Mouse (Mus musculus) kidney, embryonic 16.5 days (tissue): ENCODE data around the gene Rgcc. TPM values are rescaled to one million over a fixed set of nuclear protein-coding genes. Genes with fewer than 3 reads are reported as not detected.

Experiments
- ATAC-seq: fragments of 200-750 bp; cut with Nextera tagmentation; 2 replicates; pipeline ENCODE4 v1.8.0; 2017; ENCODE audit warnings: moderate TSS enrichment; ENCODE audit not compliant: low FRiP score, low TSS enrichment
- H3K27ac ChIP-seq: fragments of 300-500 bp; sonication (generic); 2 replicates; pipeline ENCODE4 v1.5.1; 2014; ENCODE audit warnings: low read length
- H3K27me3 ChIP-seq: fragments of 300-500 bp; sonication (generic); 2 replicates; pipeline ENCODE4 v1.6.1; 2014; ENCODE audit warnings: low read length, control low read depth, mixed read lengths; ENCODE audit not compliant: insufficient read depth
- H3K36me3 ChIP-seq: fragments of 300-500 bp; sonication (generic); 2 replicates; pipeline ENCODE4 v1.6.1; 2014; ENCODE audit warnings: low read length, control low read depth, mixed read lengths; ENCODE audit not compliant: insufficient read depth
- H3K4me1 ChIP-seq: fragments of 300-500 bp; sonication (generic); 2 replicates; pipeline ENCODE4 v1.6.1; 2014; ENCODE audit warnings: low read length, control low read depth, mixed read lengths; ENCODE audit not compliant: insufficient read depth
- H3K4me2 ChIP-seq: fragments of 300-500 bp; sonication (generic); replicated peaks from 2 replicates; pipeline ENCODE4 v1.6.1; 2014; ENCODE audit warnings: low read depth, low read length
- H3K4me3 ChIP-seq: fragments of 300-500 bp; sonication (generic); 2 replicates; pipeline ENCODE4 v1.5.1; 2014; ENCODE audit warnings: mild to moderate bottlenecking, low read length
- H3K9ac ChIP-seq: fragments of 300-500 bp; sonication (generic); replicated peaks from 2 replicates; pipeline ENCODE4 v1.6.1; 2014; ENCODE audit warnings: low read length
- H3K9me3 ChIP-seq: fragments of 300-500 bp; sonication (generic); 2 replicates; pipeline ENCODE4 v1.6.1; 2016; ENCODE audit warnings: low read length, control low read depth
- WGBS: fragments of 180-500 bp; shearing (Covaris S2); extraction: QIAGEN DNeasy Blood & Tissue Kit; methylation state at CpG from one replicate; pipeline ENCODE4 v1.1.7; 2014; 5-methylcytosine and 5-hydroxymethylcytosine counted together
- polyA plus RNA-seq: library from polyadenylated mRNA; unstranded; fragments of >200 nt; fragmentation: Nextera tagmentation; extraction: Ambion mirVana; gene quantifications from 2 replicates; pipeline ENCODE4 v1.2.1, GENCODE M21; 2015

Gene Rgcc
- polyA plus RNA-seq, 1 experiment from 2014 or later, result 35.7 TPM

GRCm38 (mm10) chr14:79284616-79285015 is 16.8 kb downstream of the Rgcc start:
- ATAC-seq, result no peak
- no peak overlapping the region for H3K4me2 ChIP-seq
- WGBS, result 85% methylated on average over 4 of the region's 4 CpGs
- H3K36me3 ChIP-seq, result no peaks in the 10 kb centered on the region
- no peaks in the 10 kb centered on the region for H3K9me3 ChIP-seq
- H3K27me3 ChIP-seq, result no peaks in the 10 kb centered on the region
- H3K27ac ChIP-seq, result no peak overlapping the region
- no peak overlapping the region for H3K9ac ChIP-seq
- no peaks in the 10 kb centered on the region for H3K4me1 ChIP-seq
- no peak overlapping the region for H3K4me3 ChIP-seq

DNA sequence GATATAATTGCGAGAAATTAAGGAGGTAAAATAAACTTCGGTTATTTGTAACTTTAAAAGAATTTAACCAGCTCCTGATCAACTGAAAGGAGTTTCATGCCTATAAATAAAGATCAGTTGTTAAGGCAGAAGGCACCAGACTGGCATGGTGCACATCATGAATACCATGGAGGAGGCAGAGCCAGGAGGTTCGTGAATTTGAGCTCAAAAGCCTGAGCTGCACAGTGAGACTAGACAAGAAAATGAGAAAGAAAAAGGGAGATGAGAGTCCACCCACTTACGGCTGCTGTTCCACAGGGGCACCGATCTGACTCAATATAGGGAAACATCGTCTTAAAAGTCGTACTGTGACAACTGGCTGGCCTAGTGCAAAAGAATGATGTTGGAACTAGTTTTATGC is 17.5 kb downstream of the Rgcc start:
- Histone ChIP-seq H3K4me3 (no peak overlapping the region), H3K4me1 (peaks cover 4% of the 10 kb centered on the region), H3K9ac (no peak overlapping the region), H3K27me3 (no peaks in the 10 kb centered on the region), H3K4me2 (no peak overlapping the region), H3K9me3 (no peaks in the 10 kb centered on the region), H3K27ac (no peak overlapping the region), H3K36me3 (no peaks in the 10 kb centered on the region)
- no peak for ATAC-seq
- 90% methylated on average over 7 of the region's 7 CpGs for WGBS

- Histone ChIP-seq H3K27me3 (no peaks in the 10 kb centered on the region), H3K36me3 (no peaks in the 10 kb centered on the region), H3K9ac (no peak overlapping the region), H3K4me2 (no peak overlapping the region), H3K27ac (no peak overlapping the region), H3K4me1 (peaks cover 4% of the 10 kb centered on the region), H3K4me3 (no peak overlapping the region), H3K9me3 (no peaks in the 10 kb centered on the region)
- WGBS, result 90% methylated on average over 9 of the region's 9 CpGs
- no peak for ATAC-seq
Measured at GRCm38 (mm10) chr14:79281894-79282553, 19.4 kb downstream of the Rgcc start.

- Histone ChIP-seq H3K4me1 (peaks cover 10% of the 10 kb centered on the region), H3K4me2 (no peak overlapping the region), H3K4me3 (no peak overlapping the region), H3K9me3 (no peaks in the 10 kb centered on the region), H3K9ac (no peak overlapping the region), H3K36me3 (no peaks in the 10 kb centered on the region), H3K27me3 (no peaks in the 10 kb centered on the region), H3K27ac (no peak overlapping the region)
- ATAC-seq, result peak; percentile 79
- WGBS, result 68% methylated on average over 9 of the region's 9 CpGs
Measured at GRCm38 (mm10) chr14:79280456-79280855, 21.0 kb downstream of the Rgcc start.

- no peak overlapping the region for H3K4me2 ChIP-seq
- no peaks in the 10 kb centered on the region for H3K36me3 ChIP-seq
- H3K9ac ChIP-seq, result no peak overlapping the region
- ATAC-seq, result no peak
- H3K4me3 ChIP-seq, result no peak overlapping the region
- 52% methylated on average over 1 of the region's 1 CpGs for WGBS
- H3K9me3 ChIP-seq, result no peaks in the 10 kb centered on the region
- peaks cover 10% of the 10 kb centered on the region for H3K4me1 ChIP-seq
- H3K27me3 ChIP-seq, result no peaks in the 10 kb centered on the region
- H3K27ac ChIP-seq, result no peak overlapping the region
Measured at GRCm38 (mm10) chr14:79279494-79279893, 22.0 kb downstream of the Rgcc start.

DNA sequence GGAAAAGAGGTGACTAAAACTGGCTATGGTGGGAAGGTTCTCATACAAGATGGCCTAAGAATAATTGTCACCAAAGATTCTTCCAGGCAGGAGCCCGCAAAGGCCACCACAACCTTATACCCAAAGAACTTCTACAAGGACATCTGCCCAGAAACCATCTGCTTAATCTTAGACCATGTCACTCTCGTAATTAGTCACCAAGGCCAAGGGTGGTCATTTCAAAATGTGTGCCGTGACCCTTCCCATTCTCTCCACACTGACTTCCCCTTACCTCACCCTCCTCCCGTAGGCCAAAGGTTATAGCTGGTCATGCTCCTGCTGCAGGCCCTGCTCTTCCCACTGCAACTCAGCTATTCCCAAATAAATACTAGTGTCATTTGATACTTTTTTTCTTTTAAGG is 22.5 kb downstream of the Rgcc start:
- Histone ChIP-seq H3K4me1 (peaks cover 10% of the 10 kb centered on the region), H3K4me3 (no peak overlapping the region), H3K27ac (no peak overlapping the region), H3K27me3 (no peaks in the 10 kb centered on the region), H3K4me2 (no peak overlapping the region), H3K36me3 (no peaks in the 10 kb centered on the region), H3K9ac (no peak overlapping the region), H3K9me3 (no peaks in the 10 kb centered on the region)
- no peak for ATAC-seq
- WGBS, result 61% methylated on average over 4 of the region's 4 CpGs

GRCm38 (mm10) chr14:79277922-79278321 is 23.5 kb downstream of the Rgcc start:
- Histone ChIP-seq H3K4me3 (no peak overlapping the region), H3K9me3 (no peaks in the 10 kb centered on the region), H3K36me3 (no peaks in the 10 kb centered on the region), H3K9ac (no peak overlapping the region), H3K27ac (no peak overlapping the region), H3K4me1 (peaks cover 10% of the 10 kb centered on the region), H3K27me3 (no peaks in the 10 kb centered on the region), H3K4me2 (no peak overlapping the region)
- ATAC-seq, result no peak
- WGBS, result 54% methylated on average over 7 of the region's 7 CpGs

DNA sequence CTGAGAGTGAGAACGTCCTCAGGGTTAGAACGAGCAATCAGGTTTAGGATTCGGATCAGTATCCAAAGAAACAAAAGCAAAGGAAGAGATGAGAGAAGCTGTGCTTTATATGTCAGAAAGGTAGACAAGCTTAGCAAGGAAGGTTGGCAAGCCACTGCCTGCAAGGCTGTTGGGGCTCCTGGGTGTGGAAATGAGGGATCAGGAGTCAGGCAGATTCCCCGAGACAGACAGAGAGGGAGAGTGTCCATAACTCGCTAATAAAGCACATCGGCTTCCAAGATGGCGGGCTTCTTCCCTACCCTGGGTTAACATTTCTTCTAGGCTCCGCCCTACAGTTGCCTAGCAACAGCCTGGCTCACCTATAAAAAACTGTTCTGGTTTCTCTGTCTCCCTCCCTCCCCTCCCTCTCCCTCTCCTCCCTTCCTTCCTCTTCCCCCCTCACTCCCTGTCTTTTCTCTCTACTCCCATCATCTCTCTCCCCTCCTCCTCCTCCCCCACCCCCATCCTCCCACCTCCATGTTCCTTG is 25.5 kb downstream of the Rgcc start:
- peaks cover 10% of the 10 kb centered on the region for H3K4me1 ChIP-seq
- H3K36me3 ChIP-seq, result no peaks in the 10 kb centered on the region
- H3K9me3 ChIP-seq, result no peaks in the 10 kb centered on the region
- 55% methylated on average over 8 of the region's 8 CpGs for WGBS
- no peak for ATAC-seq
- H3K4me2 ChIP-seq, result no peak overlapping the region
- H3K27me3 ChIP-seq, result no peaks in the 10 kb centered on the region
- H3K9ac ChIP-seq, result no peak overlapping the region
- H3K27ac ChIP-seq, result no peak overlapping the region
- H3K4me3 ChIP-seq, result no peak overlapping the region

DNA sequence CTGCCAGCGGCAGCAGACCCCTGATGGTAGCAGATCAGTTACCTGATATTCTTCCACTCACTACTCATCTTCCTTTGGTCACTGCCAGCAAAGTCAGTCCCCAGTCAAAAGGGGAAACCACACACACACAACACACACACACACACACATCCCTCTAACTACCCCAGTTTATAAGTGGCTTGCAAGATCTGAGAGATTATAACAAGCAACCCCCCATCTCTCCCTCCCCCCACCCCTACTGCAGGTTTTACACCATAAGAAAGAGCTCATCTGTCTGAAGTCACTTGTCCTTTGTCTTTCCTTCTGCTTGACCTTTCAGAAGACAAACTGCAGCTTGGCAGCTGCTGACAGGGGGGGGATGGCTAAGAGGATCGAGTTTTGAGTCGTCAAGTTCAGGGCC is 26.0 kb downstream of the Rgcc start:
- no peaks in the 10 kb centered on the region for H3K27me3 ChIP-seq
- H3K4me3 ChIP-seq, result no peak overlapping the region
- WGBS, result 21% methylated on average over 3 of the region's 3 CpGs
- no peaks in the 10 kb centered on the region for H3K36me3 ChIP-seq
- no peak overlapping the region for H3K9ac ChIP-seq
- H3K4me1 ChIP-seq, result peaks cover 10% of the 10 kb centered on the region
- ATAC-seq, result no peak
- H3K9me3 ChIP-seq, result no peaks in the 10 kb centered on the region
- H3K27ac ChIP-seq, result no peak overlapping the region
- H3K4me2 ChIP-seq, result no peak overlapping the region

DNA sequence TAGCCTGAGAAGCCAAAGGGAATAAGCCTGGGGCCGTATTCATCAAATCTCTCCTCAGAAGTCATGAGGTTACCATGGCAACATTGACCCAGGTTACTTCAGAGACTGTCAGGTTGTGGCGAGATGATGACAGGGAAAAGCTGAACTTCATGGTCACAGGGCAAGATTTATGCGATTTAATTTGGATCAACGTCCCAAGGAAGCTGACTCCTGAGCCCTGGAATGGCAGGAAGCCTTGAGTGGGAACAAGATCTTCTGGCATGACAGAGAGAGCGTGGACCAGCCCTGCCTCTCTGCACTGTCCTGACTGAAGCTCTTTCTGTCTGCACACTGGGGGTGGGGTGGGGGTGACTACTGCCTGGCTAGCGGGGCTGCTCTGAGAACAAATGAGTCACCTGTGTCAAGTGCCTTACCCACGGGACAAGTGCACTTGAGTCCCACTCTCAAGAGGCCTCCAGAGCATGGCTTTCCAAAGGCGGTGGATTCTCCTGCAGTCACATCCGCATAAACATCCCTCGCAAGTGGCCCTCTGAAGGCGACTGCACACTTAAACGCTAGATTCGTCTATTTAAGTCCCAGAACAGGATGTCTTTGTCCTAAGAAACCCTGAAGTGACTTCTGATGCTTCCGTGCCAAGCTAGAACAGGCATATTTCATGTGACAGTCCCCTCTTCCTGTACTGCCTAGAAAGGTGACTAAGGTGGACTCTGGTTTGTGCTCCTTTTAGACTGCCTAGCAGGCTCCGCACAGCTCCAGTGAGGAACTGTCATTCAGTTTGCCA is 27.6 kb downstream of the Rgcc start:
- no peak overlapping the region for H3K4me3 ChIP-seq
- no peak overlapping the region for H3K4me2 ChIP-seq
- H3K9ac ChIP-seq, result no peak overlapping the region
- H3K4me1 ChIP-seq, result 0 out of 2 replicates have a peak, but pooled peaks cover 6% of the 10 kb centered on the region
- ATAC-seq, result peak; percentile 44; the same call in 1 of the 2 replicates
- 59% methylated on average over 15 of the region's 15 CpGs for WGBS
- no peaks in the 10 kb centered on the region for H3K9me3 ChIP-seq
- H3K27me3 ChIP-seq, result no peaks in the 10 kb centered on the region
- H3K27ac ChIP-seq, result peak overlapping the region; percentile 54
- H3K36me3 ChIP-seq, result no peaks in the 10 kb centered on the region
